Comparison of ENCODE assay signal across 17 mouse cellular contexts in the genomic region with DNA sequence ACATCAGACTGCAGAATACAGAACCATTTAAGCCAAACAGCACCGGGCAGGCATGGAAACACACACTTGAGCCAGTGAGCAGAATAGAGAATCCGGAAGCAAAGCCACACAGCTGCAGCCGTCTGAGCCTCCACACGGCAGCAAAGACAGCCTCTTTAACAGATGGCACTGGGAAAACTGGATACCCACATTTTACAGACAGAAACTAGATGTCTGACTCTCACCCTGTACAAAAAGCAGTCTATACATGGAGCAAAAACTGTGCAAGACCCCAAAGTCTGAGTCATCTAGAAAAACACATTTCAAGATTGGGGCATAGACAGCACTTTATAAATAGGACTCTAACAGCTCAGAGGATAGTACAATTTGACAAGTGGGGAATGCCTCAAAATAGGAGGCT. TPM values are rescaled to one million over a fixed set of nuclear protein-coding genes. Genes with fewer than 3 reads are reported as not detected.
"Had no signal": no experiment of that assay in that cellular context is flagged by ENCODE, and none has a peak within 500 bp of the region (broad histone marks: within the 10 kb centered on the region; RNA-seq: fewer than 3 reads in every experiment).

No protein-coding gene starts in this region.

- H3K36me3 ChIP-seq: intestine, embryonic 15.5 days; liver, embryonic 12.5 days; neural tube, embryonic 15.5 days had no signal

- H3K9me3 ChIP-seq: intestine, embryonic 15.5 days; kidney, embryonic 15.5 days; limb, embryonic 15.5 days; liver, embryonic 12.5 days; midbrain, embryonic 10.5 days; neural tube, embryonic 15.5 days had no signal

- ATAC-seq: intestine, embryonic 15.5 days; liver, embryonic 12.5 days had no signal

- H3K4me3 ChIP-seq: intestine, embryonic 15.5 days; kidney, embryonic 15.5 days; limb, embryonic 15.5 days; liver, embryonic 12.5 days; midbrain, embryonic 10.5 days; myocyte; neural tube, embryonic 15.5 days had no signal

- H3K4me1 ChIP-seq: intestine, embryonic 15.5 days; kidney, embryonic 15.5 days; limb, embryonic 15.5 days; liver, embryonic 12.5 days had no signal

- H3K4me2 ChIP-seq: intestine, embryonic 15.5 days; kidney, embryonic 15.5 days; limb, embryonic 15.5 days; liver, embryonic 12.5 days; lung, embryonic 14.5 days; neural tube, embryonic 15.5 days had no signal

- H3K27ac ChIP-seq: intestine, embryonic 15.5 days; kidney, embryonic 15.5 days; limb, embryonic 15.5 days; liver, embryonic 12.5 days; midbrain, embryonic 10.5 days; neural tube, embryonic 15.5 days had no signal

- DNase-seq: kidney, adult 18-20 months; kidney, postnatal 14 days; lung, embryonic 14.5 days; lung, postnatal 10 days; lung, postnatal 4 days; midbrain, embryonic 14.5 days; thymus, adult 2 months; thymus, postnatal 25 days had no signal

- H3K9ac ChIP-seq: intestine, embryonic 15.5 days; kidney, embryonic 15.5 days; limb, embryonic 15.5 days; liver, embryonic 12.5 days; lung, embryonic 14.5 days; neural tube, embryonic 15.5 days had no signal

- H3K27me3 ChIP-seq: intestine, embryonic 15.5 days; kidney, embryonic 15.5 days; limb, embryonic 15.5 days; liver, embryonic 12.5 days; neural tube, embryonic 15.5 days had no signal

RNA-seq across cellular contexts. Expression of a gene that starts 25.8 kb away (rescaled TPM):
- total RNA-seq: megakaryocyte, adult 5-6 weeks had no signal
- polyA plus RNA-seq: liver, embryonic 12.5 days; liver, embryonic 16.5 days had no signal
